Mouse (Mus musculus): ENCODE measurements around the gene Uqcrq.

Gene Uqcrq

DNA sequence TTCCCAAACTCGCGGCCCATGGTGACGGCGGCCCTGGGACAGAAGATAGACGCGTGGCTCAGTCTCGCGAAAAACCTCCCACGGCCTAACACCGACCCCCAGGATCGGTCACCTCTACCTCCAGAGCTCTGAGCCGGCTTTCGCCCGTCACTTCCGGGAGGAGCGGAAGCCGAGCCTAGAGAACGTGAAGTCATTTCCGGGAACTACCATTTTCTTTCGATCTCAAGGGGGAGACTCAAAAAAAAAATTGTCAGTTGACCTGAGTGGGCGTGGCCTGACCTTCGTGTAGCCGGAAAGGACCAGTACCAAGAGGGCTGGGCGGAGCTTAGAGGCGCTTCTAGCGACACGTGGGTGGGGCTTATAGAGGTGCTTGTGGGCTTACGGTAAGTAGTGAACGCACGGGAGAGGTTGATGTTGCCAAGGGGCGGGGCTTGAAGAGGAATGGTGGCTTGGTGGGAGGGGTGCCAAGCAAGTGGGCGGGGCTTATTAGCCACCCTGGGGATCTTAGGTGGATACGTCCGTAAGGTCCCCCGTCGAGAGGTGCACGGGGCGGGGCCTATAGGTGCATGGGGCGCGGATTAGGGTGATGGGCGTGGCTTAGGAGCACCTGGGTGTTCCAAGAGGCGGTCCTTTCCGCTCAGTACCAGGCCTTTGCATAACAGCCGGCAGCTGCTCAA is at the start of gene Uqcrq, which contains the start of gene Gdf9:
Gene Uqcrq, minus strand, starts transcription at position 162 of the 677 bp plus-strand sequence.
Gene Gdf9, plus strand, starts transcription at position 354 of the 677 bp plus-strand sequence.
- peak; percentile 100 for DNase-seq (ENCODE audit: low spot score)

GRCm38 (mm10) chr11:53479783-53480301 is 49.2 kb upstream of the Uqcrq start, which contains the start of the genes Gm9945 and Sowaha:
Gene Gm9945, plus strand, starts transcription at chr11:53480166.
Gene Sowaha, minus strand, starts transcription at chr11:53480274.
- DNase-seq (ENCODE audit: low spot score) = peak; percentile 72

DNA sequence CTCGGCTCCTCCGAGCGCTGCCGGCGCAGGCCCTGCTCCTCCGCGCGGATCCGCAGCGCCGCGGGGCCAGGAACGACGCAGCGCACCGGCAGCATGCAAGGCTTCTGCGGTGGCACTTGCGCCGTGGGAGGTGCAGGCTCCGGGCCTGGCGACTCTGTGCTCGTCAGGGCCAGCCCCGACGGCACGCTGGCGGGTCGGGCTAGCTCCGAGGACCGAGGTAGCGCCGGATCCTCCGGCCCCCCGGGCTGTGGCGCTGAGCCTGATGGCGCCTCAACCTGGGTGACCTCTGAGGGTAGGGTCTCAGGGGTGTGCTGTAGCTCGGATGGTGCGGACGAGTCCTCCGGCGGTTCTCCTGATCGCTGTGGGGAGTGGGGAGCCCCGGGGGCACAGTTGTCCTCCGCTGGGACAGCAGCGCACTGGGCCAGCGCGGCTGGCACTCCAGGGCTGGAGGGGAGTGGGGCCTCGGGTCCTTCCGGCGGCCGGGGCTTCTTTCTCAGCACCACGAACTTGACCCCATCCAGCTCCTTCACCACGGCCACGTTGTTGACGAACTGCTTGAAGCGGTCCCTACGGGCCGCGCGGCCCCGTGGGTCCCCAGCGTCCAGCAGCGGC is 48.6 kb upstream of the Uqcrq start:
- no peak for DNase-seq (ENCODE audit: low spot score)

DNA sequence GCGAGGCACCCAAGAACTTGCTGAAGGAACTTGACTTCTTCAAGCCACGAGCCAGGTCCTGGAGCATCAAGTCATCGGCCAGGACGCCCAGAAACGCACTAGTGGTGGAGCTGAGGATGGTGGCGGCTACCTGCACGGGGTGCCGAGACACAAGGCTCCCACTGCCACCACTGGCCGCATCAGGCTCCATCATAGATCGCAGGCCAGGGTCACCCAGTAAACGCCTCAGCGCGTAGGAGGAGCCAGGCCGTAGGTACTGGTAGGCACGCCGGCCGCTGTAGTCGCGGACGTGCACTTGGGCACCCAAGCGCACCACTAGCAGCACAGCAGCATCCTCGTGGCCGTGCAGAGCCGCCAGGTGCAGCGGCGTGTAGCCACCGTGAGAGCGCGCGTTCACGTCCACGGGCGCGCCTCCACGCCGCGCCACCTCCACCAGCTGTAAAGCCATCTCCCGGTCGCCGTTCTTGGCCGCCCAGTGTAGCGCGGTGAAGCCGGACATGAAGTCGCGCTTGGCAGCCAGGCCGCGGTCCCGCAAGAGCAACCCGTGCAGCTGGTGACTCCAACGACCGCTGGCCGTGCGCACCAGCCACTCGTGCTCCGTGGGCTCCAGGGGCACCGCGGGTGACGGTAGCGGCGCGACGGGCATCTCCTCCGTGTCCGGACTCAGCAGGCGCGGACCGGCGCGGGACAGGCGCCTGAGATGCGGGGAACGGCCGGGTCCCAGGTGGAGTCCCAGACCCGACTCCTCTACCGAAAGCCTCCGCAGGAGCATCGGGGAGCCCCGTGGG is 47.9 kb upstream of the Uqcrq start:
- no peak for DNase-seq (ENCODE audit: low spot score)

GRCm38 (mm10) chr11:53477833-53478232 is 47.2 kb upstream of the Uqcrq start:
- DNase-seq (ENCODE audit: low spot score) = no peak

DNA sequence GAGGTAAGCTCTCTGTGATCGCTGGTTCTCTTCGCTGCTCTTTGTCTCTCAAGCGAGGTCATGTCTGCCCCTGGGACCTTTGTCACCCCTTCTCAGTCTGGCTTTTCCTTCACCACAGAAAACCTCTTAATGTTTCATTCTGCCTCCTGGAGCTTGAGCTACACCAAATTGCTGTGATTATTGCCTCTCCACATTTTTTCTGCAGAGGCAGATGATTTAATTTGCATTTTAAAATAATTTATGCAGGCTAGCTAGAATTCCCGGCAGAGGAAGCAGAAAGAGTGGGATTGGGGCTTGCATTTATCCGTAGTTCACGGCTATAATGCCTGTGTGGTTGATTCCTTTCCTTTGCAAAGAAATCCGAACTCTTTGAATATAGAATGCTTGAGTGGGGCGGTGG is 45.0 kb upstream of the Uqcrq start:
- DNase-seq (ENCODE audit: low spot score) = no peak

- no peak for DNase-seq (ENCODE audit: low spot score)
Measured at GRCm38 (mm10) chr11:53472709-53473108, 42.1 kb upstream of the Uqcrq start.

DNA sequence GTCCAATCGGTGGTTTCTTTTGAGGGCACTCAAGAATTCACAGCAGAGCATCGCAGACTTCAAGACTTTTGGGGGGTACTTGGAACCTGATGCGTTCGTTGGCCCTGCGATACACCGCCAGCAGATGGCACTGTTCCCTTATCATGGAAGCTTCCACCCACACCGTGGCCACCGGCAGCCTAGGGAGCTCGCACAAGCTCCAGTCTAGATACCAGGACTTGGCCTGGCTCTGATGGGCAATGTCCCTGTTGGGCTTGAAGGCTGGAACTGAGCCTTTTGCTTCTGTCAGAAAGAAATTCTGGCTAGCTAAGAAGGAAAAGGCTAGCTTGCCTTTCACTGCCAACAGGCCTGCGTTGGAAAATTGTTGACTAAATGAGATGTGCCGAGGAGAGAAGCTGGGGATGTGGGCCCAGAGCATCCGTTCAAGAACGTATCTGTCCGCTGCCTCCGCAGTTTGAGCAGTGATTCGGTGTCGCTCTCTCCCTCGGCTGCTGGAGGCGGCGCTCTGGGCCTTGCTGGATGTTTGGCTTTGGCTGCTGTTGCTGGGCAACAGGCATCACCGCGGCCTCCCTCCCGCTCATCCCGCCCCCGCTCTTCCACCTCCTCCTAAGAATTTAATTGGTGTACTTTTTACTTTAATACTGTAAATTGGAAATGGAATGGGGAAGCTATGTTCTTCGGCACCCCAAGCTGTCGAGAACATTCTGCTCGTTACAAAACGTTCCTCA is 39.5 kb upstream of the Uqcrq start, which contains the start of gene Gm9837:
Gene Gm9837, minus strand, starts transcription at position 512 of the 728 bp plus-strand sequence.
- peak; percentile 96 for DNase-seq (ENCODE audit: low spot score)

- DNase-seq (ENCODE audit: low spot score) = peak; percentile 69
Measured at GRCm38 (mm10) chr11:53469294-53469967, 38.8 kb upstream of the Uqcrq start.

- DNase-seq (ENCODE audit: low spot score) = peak; percentile 82
Measured at GRCm38 (mm10) chr11:53466231-53466971, 35.8 kb upstream of the Uqcrq start.

DNA sequence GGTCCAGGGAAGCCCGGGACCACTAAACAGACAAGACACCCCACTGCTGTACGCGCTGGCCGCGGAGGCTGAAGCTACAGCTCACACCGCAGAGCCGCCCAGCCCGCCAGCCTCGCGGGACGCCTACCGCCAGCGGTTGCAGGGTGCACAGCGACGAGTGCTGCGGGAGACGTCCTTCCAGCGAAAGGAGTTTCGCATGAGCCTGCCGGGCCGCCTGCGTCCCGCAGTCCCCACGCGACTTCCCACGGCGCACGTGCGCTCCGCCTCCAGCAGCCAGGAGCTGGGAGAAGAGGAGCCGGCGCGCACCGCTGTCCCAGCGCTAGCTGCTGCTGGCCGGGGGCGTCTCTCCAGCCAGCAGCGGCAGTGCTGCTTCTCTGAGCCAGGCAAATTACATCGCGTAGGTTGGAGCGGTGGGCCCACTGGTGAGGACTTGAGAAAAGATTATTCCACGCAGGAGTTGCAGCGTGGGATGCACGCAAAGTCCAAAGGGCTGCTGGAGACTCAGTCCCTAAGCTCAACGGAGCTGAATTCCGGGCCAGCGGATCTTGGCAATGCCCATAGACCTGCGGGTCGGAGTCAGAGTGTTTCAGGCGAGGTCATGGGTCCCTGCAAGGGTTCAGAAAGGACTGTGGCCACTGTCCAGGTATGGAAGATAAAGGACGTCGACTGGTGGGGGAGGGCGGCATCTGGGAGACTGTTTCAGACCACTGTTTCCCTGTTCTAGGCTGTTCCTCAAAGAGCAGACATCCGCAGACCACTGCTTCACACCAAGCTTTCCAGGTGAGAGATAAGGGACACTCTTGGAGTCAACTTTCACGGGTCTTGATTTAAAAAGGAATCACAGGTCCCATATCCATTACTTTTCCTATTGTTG is 33.2 kb upstream of the Uqcrq start:
- DNase-seq (ENCODE audit: low spot score) = peak; percentile 52

DNA sequence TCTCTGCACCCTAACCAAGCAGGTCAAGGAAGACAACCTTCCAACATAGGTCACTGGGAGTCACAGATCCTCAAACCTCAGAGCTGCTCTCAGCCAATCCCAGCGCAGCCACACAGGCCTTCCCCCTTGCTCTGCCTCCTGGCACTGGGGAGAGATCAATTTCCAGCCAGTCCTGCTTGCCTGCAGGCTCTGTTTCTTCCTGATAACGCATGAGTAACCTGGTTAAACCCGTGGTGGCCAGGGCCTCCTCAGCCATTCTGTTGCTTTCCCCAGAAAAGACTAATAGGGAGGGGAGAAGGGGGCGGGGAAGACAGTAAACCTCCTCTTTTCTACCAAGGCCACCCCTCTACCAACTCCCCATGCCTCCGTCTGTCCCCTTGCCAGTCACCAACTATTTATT is 31.1 kb upstream of the Uqcrq start:
- no peak for DNase-seq (ENCODE audit: low spot score)

DNA sequence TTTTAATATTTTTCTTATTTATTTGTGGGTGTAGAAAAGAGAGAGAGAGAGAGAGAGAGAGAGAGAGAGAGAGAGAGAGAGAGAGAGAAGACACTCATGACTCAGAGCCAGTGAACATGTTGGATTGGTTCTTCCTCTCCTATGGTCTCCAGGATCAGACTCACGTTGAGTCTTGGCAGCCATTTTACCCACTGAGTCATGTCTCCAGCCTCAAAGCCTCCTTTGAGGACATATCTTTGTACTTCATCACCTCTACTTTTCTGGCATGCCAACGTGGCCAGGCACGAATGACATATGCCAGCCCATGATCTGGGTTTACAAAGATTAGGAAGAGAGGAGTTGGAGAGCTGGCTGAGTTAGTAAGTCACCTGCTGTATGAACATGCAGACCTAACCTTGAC is 29.6 kb upstream of the Uqcrq start:
- no peak for DNase-seq (ENCODE audit: low spot score)

DNA sequence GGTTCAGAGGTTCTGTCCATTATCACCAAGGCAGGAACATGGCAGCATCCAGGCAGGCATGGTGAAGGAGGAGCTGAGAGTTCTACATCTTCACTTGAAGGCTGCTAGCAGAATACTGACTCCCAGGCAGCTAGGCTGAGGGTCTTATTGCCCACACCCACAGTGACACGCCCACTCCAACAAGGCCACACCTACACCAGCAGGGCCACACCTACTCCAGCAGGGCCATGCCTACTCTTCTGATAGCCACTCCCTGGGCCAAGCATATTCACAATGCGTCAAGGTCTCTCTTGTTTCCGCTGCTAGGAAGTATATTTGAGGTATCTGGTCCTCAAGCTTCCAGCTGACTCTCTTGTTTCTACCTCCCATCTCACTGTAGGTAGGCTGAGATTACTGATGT is 28.4 kb upstream of the Uqcrq start:
- no peak for DNase-seq (ENCODE audit: low spot score)

- DNase-seq (ENCODE audit: low spot score) = no peak
Measured at GRCm38 (mm10) chr11:53457372-53457954, 26.8 kb upstream of the Uqcrq start.

DNA sequence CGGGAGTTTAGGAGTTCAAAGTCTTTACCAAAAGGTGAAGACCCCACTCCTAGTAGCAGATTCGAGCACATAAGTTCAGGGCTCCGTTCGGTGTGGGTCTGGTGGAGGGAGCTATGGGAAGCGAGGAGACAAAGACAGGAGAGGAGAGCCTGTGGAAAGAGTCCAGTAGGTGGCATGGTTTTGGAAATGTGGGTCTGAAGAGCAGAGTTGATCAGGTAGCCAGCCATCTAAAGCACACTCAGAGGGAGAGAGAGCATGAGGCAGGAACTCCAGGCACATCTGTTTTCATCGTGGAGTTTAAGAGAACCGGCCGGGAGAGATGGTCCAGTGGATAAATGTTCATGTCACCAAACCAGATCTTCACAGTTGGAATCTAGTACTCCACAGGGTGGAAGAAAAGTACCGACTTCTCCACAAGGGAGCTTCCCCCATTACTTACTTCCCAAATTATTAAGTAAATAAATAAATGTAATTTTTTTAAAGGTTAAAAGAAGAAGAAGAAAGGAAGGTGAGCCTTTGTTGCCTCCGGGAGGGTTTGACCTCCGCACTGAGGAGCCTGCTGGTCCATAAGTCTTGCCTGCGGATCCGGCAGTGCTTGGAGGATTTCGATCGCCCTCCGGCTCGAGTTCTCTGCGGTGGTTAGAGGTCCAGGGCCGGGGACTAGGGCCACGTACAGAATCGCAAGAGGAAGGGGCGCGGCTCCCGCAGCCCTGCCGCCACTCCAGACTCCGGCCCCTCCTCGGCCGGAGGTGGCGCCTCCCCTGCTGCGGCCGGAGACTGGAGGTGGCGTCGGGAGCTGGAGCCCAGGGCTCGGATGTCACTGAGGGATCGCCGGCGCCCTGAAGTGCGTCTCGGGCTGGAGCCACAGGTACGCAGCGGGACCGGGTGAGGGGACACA is 26.1 kb upstream of the Uqcrq start, which contains the start of the genes Gm10447 and Shroom1:
Gene Gm10447, minus strand, starts transcription at position 637 of the 898 bp plus-strand sequence.
Gene Shroom1, plus strand, starts transcription at position 732 of the 898 bp plus-strand sequence.
- DNase-seq (ENCODE audit: low spot score) = no peak

DNA sequence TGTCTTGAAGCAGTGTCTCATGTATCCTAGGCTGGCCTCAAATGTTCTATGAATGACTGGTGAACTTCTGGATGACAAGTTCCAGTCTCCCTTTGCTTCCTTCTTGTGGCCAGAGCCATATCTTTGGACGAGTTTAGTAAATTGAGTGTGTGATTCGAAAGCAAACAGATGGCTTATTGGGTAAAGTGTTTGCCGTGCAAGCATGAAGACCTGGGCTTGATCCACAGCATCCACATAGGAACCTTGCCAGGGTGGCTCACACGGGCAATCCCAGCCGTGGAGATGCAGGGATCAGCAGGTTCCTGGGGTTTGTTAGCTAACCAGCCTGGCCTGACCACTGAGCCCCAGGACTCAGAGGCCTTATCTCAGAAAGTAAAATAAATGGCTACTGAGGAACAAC is 22.4 kb upstream of the Uqcrq start:
- no peak for DNase-seq (ENCODE audit: low spot score)

GRCm38 (mm10) chr11:53452396-53452795 is 21.8 kb upstream of the Uqcrq start:
- DNase-seq (ENCODE audit: low spot score) = no peak

All from layer of hippocampus, adult 11-12 months (tissue).